Mouse (Mus musculus): ENCODE measurements around the gene Cfap57.
"Not testable (repeated sequence)": the region's sequence is repeated elsewhere in the genome, so short reads cannot be mapped to it uniquely, and the experiment has no call there.

- TF ChIP-seq POLR2A (IDR thresholded peaks at IDR 0.05; ENCODE audit: borderline replicate concordance, extremely low read depth, low read depth, low read length); CTCF (IDR thresholded peaks at IDR 0.05; ENCODE audit: insufficient read depth, low read length): not testable (repeated sequence)
Observed at GRCm38 (mm10) chr4:118548130-118548480, 72.5 kb downstream of the Cfap57 start.

Data from lung, adult 2 months (tissue).